Mouse (Mus musculus) brown adipose tissue, adult 24 weeks (tissue): ENCODE measurements around the gene Tle2. TPM values are rescaled to one million over a fixed set of nuclear protein-coding genes. Genes with fewer than 3 reads are reported as not detected.

ENCODE experiments used
- H3K27ac ChIP-seq: fragments of 200-500 bp; replicated peaks from 2 replicates; pipeline ENCODE4 v1.5.1; 2012; ENCODE audit warnings: low read depth, mild to moderate bottlenecking, low read length
- H3K4me1 ChIP-seq: fragments of 200-500 bp; 2 replicates; pipeline ENCODE4 v1.6.1; 2012; ENCODE audit warnings: low read length, mixed read lengths; ENCODE audit not compliant: control insufficient read depth, insufficient read depth, insufficient read length
- H3K4me3 ChIP-seq: fragments of 200-500 bp; 2 replicates; pipeline ENCODE4 v1.5.1; 2012; ENCODE audit warnings: low read depth, mild to moderate bottlenecking, low read length, moderate library complexity; ENCODE audit not compliant: insufficient read depth
- polyA plus RNA-seq: library from polyadenylated mRNA; stranded (reverse); fragments of >200 nt; gene quantifications from 2 replicates; pipeline ENCODE4 v1.2.4, GENCODE M21; 2012; ENCODE audit not compliant: missing spikeins, insufficient read depth, insufficient read length

Gene Tle2
- polyA plus RNA-seq, 1 experiment = 4.8 TPM

- no peak overlapping the region for H3K27ac ChIP-seq
- H3K4me3 ChIP-seq = peak overlapping the region; percentile 37; the same call in 1 of the 2 replicates
- peaks cover 14% of the 10 kb centered on the region for H3K4me1 ChIP-seq
Observed at GRCm38 (mm10) chr10:81564216-81564615, 10.1 kb upstream of the Tle2 start.

- Histone ChIP-seq H3K27ac (no peak overlapping the region), H3K4me1 (peaks cover 14% of the 10 kb centered on the region), H3K4me3 (no peak overlapping the region)
Observed at GRCm38 (mm10) chr10:81564734-81565133, 9.6 kb upstream of the Tle2 start.

- Histone ChIP-seq H3K4me1 (peaks cover 14% of the 10 kb centered on the region), H3K4me3 (no peak overlapping the region), H3K27ac (no peak overlapping the region)
Observed at GRCm38 (mm10) chr10:81565257-81566228, 8.8 kb upstream of the Tle2 start.

- peaks cover 4% of the 10 kb centered on the region; the same call in 1 of the 2 replicates for H3K4me1 ChIP-seq
- no peak overlapping the region for H3K4me3 ChIP-seq
- H3K27ac ChIP-seq = no peak overlapping the region
Observed at GRCm38 (mm10) chr10:81568381-81569191, 5.8 kb upstream of the Tle2 start.

- Histone ChIP-seq H3K4me1 (0 out of 2 replicates have a peak, but pooled peaks cover 4% of the 10 kb centered on the region), H3K4me3 (no peak overlapping the region), H3K27ac (no peak overlapping the region)
Observed at GRCm38 (mm10) chr10:81569507-81570237, 4.7 kb upstream of the Tle2 start.

GRCm38 (mm10) chr10:81570238-81570800, 4.0 kb upstream of the Tle2 start:
- Histone ChIP-seq H3K4me3 (peak overlapping the region; percentile 52), H3K4me1 (peaks cover 4% of the 10 kb centered on the region; the same call in 1 of the 2 replicates), H3K27ac (no peak overlapping the region)

GRCm38 (mm10) chr10:81570831-81571500, 3.4 kb upstream of the Tle2 start:
- H3K4me3 ChIP-seq = peak overlapping the region; percentile 70
- H3K27ac ChIP-seq = peak overlapping the region; percentile 28; the same call in 1 of the 2 replicates
- peaks cover 4% of the 10 kb centered on the region; the same call in 1 of the 2 replicates for H3K4me1 ChIP-seq

- Histone ChIP-seq H3K27ac (peak overlapping the region; percentile 28; the same call in 1 of the 2 replicates), H3K4me1 (peaks cover 4% of the 10 kb centered on the region; the same call in 1 of the 2 replicates), H3K4me3 (peak overlapping the region; percentile 70)
Observed at GRCm38 (mm10) chr10:81571501-81571876, 2.9 kb upstream of the Tle2 start.

GRCm38 (mm10) chr10:81572133-81572671, 2.2 kb upstream of the Tle2 start:
- Histone ChIP-seq H3K4me3 (peak overlapping the region; percentile 49), H3K4me1 (peaks cover 4% of the 10 kb centered on the region; the same call in 1 of the 2 replicates), H3K27ac (no peak overlapping the region)

- H3K4me1 ChIP-seq = peaks cover 4% of the 10 kb centered on the region; the same call in 1 of the 2 replicates
- H3K4me3 ChIP-seq = no peak overlapping the region
- H3K27ac ChIP-seq = no peak overlapping the region
Observed at GRCm38 (mm10) chr10:81572975-81573374, 1.4 kb upstream of the Tle2 start.

- peaks cover 4% of the 10 kb centered on the region; the same call in 1 of the 2 replicates for H3K4me1 ChIP-seq
- H3K27ac ChIP-seq = no peak overlapping the region
- H3K4me3 ChIP-seq = peak overlapping the region; percentile 84
Observed at GRCm38 (mm10) chr10:81575208-81575631, 859 bp downstream of the Tle2 start.

GRCm38 (mm10) chr10:81575695-81576094, 1.3 kb downstream of the Tle2 start:
- Histone ChIP-seq H3K27ac (no peak overlapping the region), H3K4me3 (peak overlapping the region; percentile 84), H3K4me1 (peaks cover 4% of the 10 kb centered on the region; the same call in 1 of the 2 replicates)

GRCm38 (mm10) chr10:81579967-81580366, 5.6 kb downstream of the Tle2 start:
- no peak overlapping the region for H3K4me3 ChIP-seq
- H3K4me1 ChIP-seq = no peaks in the 10 kb centered on the region; the same call in 1 of the 2 replicates
- H3K27ac ChIP-seq = no peak overlapping the region
